Mouse (Mus musculus) bone marrow, adult 2 months (tissue): Measurements from ENCODE around the gene Gm45062. TPM values are rescaled to one million over a fixed set of nuclear protein-coding genes. Genes with fewer than 3 reads are reported as not detected.
A peak's percentile ranks its signal among the peaks of the same experiment; 100 is the strongest.

Source experiments
- H3K27ac ChIP-seq: fragments of 200-500 bp; 2 replicates; pipeline ENCODE4 v1.5.1; 2012; ENCODE audit warnings: low read depth, mild to moderate bottlenecking, control low read depth, inconsistent platforms, low read length; ENCODE audit not compliant: control insufficient read depth, poor library complexity, insufficient read depth
- H3K4me1 ChIP-seq: fragments of 200-500 bp; 2 replicates; pipeline ENCODE4 v1.6.1; 2011; ENCODE audit warnings: low read length; ENCODE audit not compliant: control insufficient read depth, insufficient read depth
- H3K4me3 ChIP-seq: fragments of 200-500 bp; replicated peaks from 2 replicates; pipeline ENCODE3; 2011; ENCODE audit warnings: mild to moderate bottlenecking, low read depth, low read length, control low read depth; ENCODE audit not compliant: control insufficient read depth
- CTCF ChIP-seq: fragments of 200-500 bp; IDR thresholded peaks from 2 replicates; pipeline ENCODE4 v1.5.1; 2011; ENCODE audit warnings: low read length, control low read depth; ENCODE audit not compliant: control insufficient read depth, insufficient read depth
- POLR2A ChIP-seq: fragments of 200-500 bp; IDR thresholded peaks from 2 replicates; pipeline ENCODE4 v1.6.1; 2011; ENCODE audit warnings: low read depth, mild to moderate bottlenecking, control low read depth, low read length, borderline replicate concordance; ENCODE audit not compliant: control insufficient read depth
- WGBS: fragments of 180-500 bp; shearing (Covaris S2); methylation state at CpG from one replicate; pipeline ENCODE4 v1.1.7; 2018; 5-methylcytosine and 5-hydroxymethylcytosine counted together
- polyA plus RNA-seq: library from polyadenylated mRNA; stranded (reverse); fragments of >200 nt; gene quantifications from 2 replicates; pipeline ENCODE4 v1.2.4, GENCODE M21; 2011; ENCODE audit warnings: low replicate concordance; ENCODE audit not compliant: missing spikeins, insufficient read depth, insufficient read length

The Gm45062 gene
- polyA plus RNA-seq, 1 experiment, result 4.1 TPM

GRCm38 (mm10) chr6:8333380-8333779 is 74.1 kb downstream of the Gm45062 start:
- Histone ChIP-seq H3K27ac (no peak overlapping the region), H3K4me1 (no peaks in the 10 kb centered on the region; the same call in 1 of the 2 replicates), H3K4me3 (no peak overlapping the region)
- 91% methylated on average over 1 of the region's 1 CpGs for WGBS
- TF ChIP-seq CTCF (no peak), POLR2A (no peak)

GRCm38 (mm10) chr6:8336487-8337390 is 77.5 kb downstream of the Gm45062 start:
- WGBS, result 76% methylated on average over 9 of the region's 9 CpGs
- H3K27ac ChIP-seq, result no peak overlapping the region
- H3K4me3 ChIP-seq, result no peak overlapping the region
- no peaks in the 10 kb centered on the region; the same call in 1 of the 2 replicates for H3K4me1 ChIP-seq
- TF ChIP-seq CTCF (no peak), POLR2A (no peak)

GRCm38 (mm10) chr6:8339453-8339852 is 80.2 kb downstream of the Gm45062 start:
- WGBS, result 7% methylated on average over 6 of the region's 6 CpGs
- H3K27ac ChIP-seq, result no peak overlapping the region

GRCm38 (mm10) chr6:8343271-8343670 is 84.0 kb downstream of the Gm45062 start:
- Histone ChIP-seq H3K27ac (no peak overlapping the region), H3K4me1 (no peaks in the 10 kb centered on the region; the same call in 1 of the 2 replicates), H3K4me3 (no peak overlapping the region)
- TF ChIP-seq CTCF (no peak), POLR2A (no peak)
- WGBS, result 69% methylated on average over 4 of the region's 4 CpGs

More at GRCm38 (mm10) chr6:8339453-8339852, 80.2 kb downstream of the Gm45062 start:
- Histone ChIP-seq H3K4me3 (no peak overlapping the region), H3K4me1 (no peaks in the 10 kb centered on the region; the same call in 1 of the 2 replicates)
- TF ChIP-seq CTCF (no peak), POLR2A (no peak)

GRCm38 (mm10) chr6:8345219-8345856 is 86.1 kb downstream of the Gm45062 start:
- H3K4me3 ChIP-seq, result peak overlapping the region; percentile 11
- no peak overlapping the region for H3K27ac ChIP-seq
- no peaks in the 10 kb centered on the region; the same call in 1 of the 2 replicates for H3K4me1 ChIP-seq
- TF ChIP-seq CTCF (no peak), POLR2A (no peak)
- WGBS, result 48% methylated on average over 5 of the region's 5 CpGs

GRCm38 (mm10) chr6:8347154-8347553 is 87.9 kb downstream of the Gm45062 start:
- Histone ChIP-seq H3K4me3 (no peak overlapping the region), H3K4me1 (no peaks in the 10 kb centered on the region; the same call in 1 of the 2 replicates), H3K27ac (no peak overlapping the region)
- TF ChIP-seq CTCF (no peak), POLR2A (no peak)
- WGBS, result 96% methylated on average over 2 of the region's 2 CpGs

- WGBS, result 94% methylated on average over 1 of the region's 1 CpGs
- TF ChIP-seq POLR2A (no peak), CTCF (no peak)
Measured at GRCm38 (mm10) chr6:8348344-8348743, 89.1 kb downstream of the Gm45062 start.

GRCm38 (mm10) chr6:8349060-8349670 is 89.9 kb downstream of the Gm45062 start:
- WGBS, result 48% methylated on average over 2 of the region's 2 CpGs
- no peak overlapping the region for H3K27ac ChIP-seq

More at GRCm38 (mm10) chr6:8348344-8348743, 89.1 kb downstream of the Gm45062 start:
- H3K4me1 ChIP-seq, result no peaks in the 10 kb centered on the region; the same call in 1 of the 2 replicates
- H3K4me3 ChIP-seq, result no peak overlapping the region
- no peak overlapping the region for H3K27ac ChIP-seq

More at GRCm38 (mm10) chr6:8349060-8349670, 89.9 kb downstream of the Gm45062 start:
- TF ChIP-seq CTCF (no peak), POLR2A (no peak)
- Histone ChIP-seq H3K4me1 (no peaks in the 10 kb centered on the region; the same call in 1 of the 2 replicates), H3K4me3 (no peak overlapping the region)
